Mouse (Mus musculus) stomach, postnatal 0 days (tissue): Measurements from ENCODE around the gene Osbp2.

ENCODE experiments used
- CTCF ChIP-seq: IDR thresholded peaks from 2 replicates; pipeline ENCODE4 v1.5.1; 2016; ENCODE audit warnings: antibody characterized with exemption, low read depth, mild to moderate bottlenecking, moderate library complexity
- EP300 ChIP-seq: optimal IDR thresholded peaks from 2 replicates; pipeline ENCODE3; 2016; ENCODE audit warnings: antibody characterized with exemption

DNA sequence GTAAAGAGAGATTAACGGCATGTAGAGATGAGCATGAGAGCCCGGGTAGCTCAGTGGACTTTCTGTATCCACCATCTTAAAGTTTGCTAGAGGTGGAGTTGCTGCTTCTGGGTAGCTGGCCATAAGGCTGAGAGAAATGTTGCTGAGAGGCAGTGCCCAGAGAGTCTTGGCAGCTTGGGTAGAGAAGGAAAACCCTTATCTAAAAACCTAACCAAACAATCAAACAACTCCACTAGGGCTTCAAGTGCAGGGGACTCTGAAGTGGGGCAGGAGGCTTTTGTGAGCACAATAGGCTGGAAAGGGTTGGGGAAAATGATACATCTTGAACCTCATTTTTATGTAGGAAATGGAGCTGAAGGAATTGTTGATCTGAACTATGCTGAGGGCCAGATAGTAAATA is 177.4 kb downstream of the Osbp2 start:
- no peak for TF ChIP-seq CTCF
- TF ChIP-seq EP300 = no peak
